Mouse (Mus musculus) frontal cortex, postnatal 36 days (tissue): ENCODE measurements around the gene Slc22a14.
"Not testable (repeated sequence)": the region's sequence is repeated elsewhere in the genome, so short reads cannot be mapped to it uniquely, and the experiment has no call there.

ENCODE experiments used
- DNase-seq, 2 experiments: peaks; one replicate each; pipeline ENCODE4 v3.0.0; 2022; ENCODE audit warnings: low spot score in 2 of 2

Gene Slc22a14

GRCm38 (mm10) chr9:119323260-119323645 lies 42.1 kb downstream of the Slc22a14 start:
- DNase-seq, result no peak

GRCm38 (mm10) chr9:119322289-119323259 lies 42.8 kb downstream of the Slc22a14 start, which contains the start of gene Oxsr1:
TSS of gene Oxsr1 (minus strand) at chr9:119322427.
- DNase-seq, result peak; percentile 99 to 100

GRCm38 (mm10) chr9:119321392-119322229 lies 43.7 kb downstream of the Slc22a14 start:
- DNase-seq, result peak in 1 of 2 experiments; percentile 23

- DNase-seq, result no peak
Observed at GRCm38 (mm10) chr9:119320946-119321345, 44.4 kb downstream of the Slc22a14 start.

GRCm38 (mm10) chr9:119320446-119320845 lies 44.9 kb downstream of the Slc22a14 start:
- DNase-seq, result no peak

- no peak for DNase-seq
Observed at GRCm38 (mm10) chr9:119318891-119319290, 46.5 kb downstream of the Slc22a14 start.

- DNase-seq, result no peak
Observed at GRCm38 (mm10) chr9:119313096-119313495, 52.3 kb downstream of the Slc22a14 start.

- DNase-seq, result no peak
Observed at GRCm38 (mm10) chr9:119309067-119309466, 56.3 kb downstream of the Slc22a14 start.

- no peak for DNase-seq
Observed at GRCm38 (mm10) chr9:119305863-119306262, 59.5 kb downstream of the Slc22a14 start.

- DNase-seq, result no peak
Observed at GRCm38 (mm10) chr9:119298563-119298962, 66.8 kb downstream of the Slc22a14 start.

- DNase-seq, result no peak
Observed at GRCm38 (mm10) chr9:119297696-119298095, 67.7 kb downstream of the Slc22a14 start.

- no peak for DNase-seq
Observed at GRCm38 (mm10) chr9:119290791-119291190, 74.6 kb downstream of the Slc22a14 start.

- no peak for DNase-seq
Observed at GRCm38 (mm10) chr9:119280894-119281682, 84.3 kb downstream of the Slc22a14 start.

GRCm38 (mm10) chr9:119278031-119278430 lies 87.3 kb downstream of the Slc22a14 start:
- DNase-seq, result no peak

GRCm38 (mm10) chr9:119276321-119276720 lies 89.0 kb downstream of the Slc22a14 start:
- no peak for DNase-seq

- not testable (repeated sequence) for DNase-seq
Observed at GRCm38 (mm10) chr9:119274814-119275213, 90.5 kb downstream of the Slc22a14 start.

- no peak for DNase-seq
Observed at GRCm38 (mm10) chr9:119271496-119271895, 93.9 kb downstream of the Slc22a14 start.

- peak; percentile 30 to 56 for DNase-seq
Observed at GRCm38 (mm10) chr9:119268588-119269145, 96.7 kb downstream of the Slc22a14 start.

GRCm38 (mm10) chr9:119268120-119268519 lies 97.2 kb downstream of the Slc22a14 start:
- no peak for DNase-seq

- DNase-seq, result not testable (repeated sequence)
Observed at GRCm38 (mm10) chr9:119266121-119266395, 99.3 kb downstream of the Slc22a14 start.

GRCm38 (mm10) chr9:119265373-119266120 lies 99.8 kb downstream of the Slc22a14 start:
- DNase-seq, result not testable (repeated sequence)
